Mouse (Mus musculus): Measurements from ENCODE around the gene Cdr1. TPM values are rescaled to one million over a fixed set of nuclear protein-coding genes. Genes with fewer than 3 reads are reported as not detected.

Gene Cdr1
- not detected in 2 replicates for polyA plus RNA-seq (2015; fragmentation: Nextera tagmentation; extraction: Ambion mirVana)

DNA sequence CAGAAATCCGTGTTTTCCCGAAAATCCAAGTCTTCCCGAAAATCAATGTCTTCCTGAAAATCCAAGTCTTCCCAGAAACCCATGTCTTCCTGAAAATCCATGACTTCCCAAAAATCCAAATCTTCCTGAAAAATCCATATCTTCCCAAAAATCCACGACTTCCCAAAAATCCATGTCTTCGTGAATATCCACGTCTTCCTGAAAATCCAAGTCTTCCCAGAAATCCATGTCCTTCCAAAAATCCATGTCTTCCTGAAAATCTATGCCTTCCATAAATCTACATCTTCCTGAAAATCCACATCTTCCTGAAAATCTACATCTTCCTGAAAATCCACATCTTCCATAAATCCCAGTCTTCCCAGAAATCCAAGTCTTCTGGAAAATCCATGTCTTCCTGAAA is at the start of gene Cdr1:
TSS of gene Cdr1 (minus strand) at position 101 of the 400 bp plus-strand sequence.
- H3K4me3 ChIP-seq: no peak within 1 kb of the TSS
- peaks cover 9% of the 10 kb centered on the region for H3K36me3 ChIP-seq
- H3K9ac ChIP-seq: no peak within 1 kb of the TSS
- H3K9me3 ChIP-seq: peaks cover 27% of the 10 kb centered on the region
- H3K27ac ChIP-seq (replicated peaks): no peak within 1 kb of the TSS
- no peak within 1 kb of the TSS for H3K4me2 ChIP-seq
- H3K4me1 ChIP-seq (replicated peaks): no peaks in the 10 kb centered on the region
- 93% methylated on average over 6 of the region's 6 CpGs for WGBS
- no peak for ATAC-seq (ENCODE audit: low read depth)
- no peaks in the 10 kb centered on the region for H3K27me3 ChIP-seq

DNA sequence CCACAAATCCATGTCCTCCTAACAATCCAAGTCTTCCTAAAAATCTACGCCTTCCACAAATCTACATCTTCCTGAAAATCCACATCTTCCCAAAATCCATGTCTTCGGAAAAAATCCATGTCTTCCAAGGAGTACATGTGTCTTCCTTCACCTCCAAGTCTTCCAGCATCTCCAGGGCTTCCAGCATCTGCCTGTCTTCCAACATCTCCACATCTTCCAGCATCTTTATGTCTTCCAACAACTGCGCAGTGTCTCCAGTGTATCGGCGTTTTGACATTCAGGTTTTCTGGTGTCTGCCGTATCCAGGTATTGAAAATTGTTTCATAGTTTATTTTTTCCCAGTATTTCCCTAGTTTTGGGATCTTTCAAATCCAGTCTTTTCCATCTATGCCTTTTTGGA is 511 bp upstream of the Cdr1 start:
- Histone ChIP-seq H3K27me3 (no peaks in the 10 kb centered on the region), H3K9me3 (peaks cover 27% of the 10 kb centered on the region), H3K9ac (no peak overlapping the region), H3K4me3 (no peak overlapping the region), H3K27ac (replicated peaks) (no peak overlapping the region), H3K4me2 (no peak overlapping the region), H3K36me3 (peaks cover 9% of the 10 kb centered on the region), H3K4me1 (replicated peaks) (no peaks in the 10 kb centered on the region)
- no peak for ATAC-seq (ENCODE audit: low read depth)
- WGBS: 95% methylated on average over 6 of the region's 6 CpGs

DNA sequence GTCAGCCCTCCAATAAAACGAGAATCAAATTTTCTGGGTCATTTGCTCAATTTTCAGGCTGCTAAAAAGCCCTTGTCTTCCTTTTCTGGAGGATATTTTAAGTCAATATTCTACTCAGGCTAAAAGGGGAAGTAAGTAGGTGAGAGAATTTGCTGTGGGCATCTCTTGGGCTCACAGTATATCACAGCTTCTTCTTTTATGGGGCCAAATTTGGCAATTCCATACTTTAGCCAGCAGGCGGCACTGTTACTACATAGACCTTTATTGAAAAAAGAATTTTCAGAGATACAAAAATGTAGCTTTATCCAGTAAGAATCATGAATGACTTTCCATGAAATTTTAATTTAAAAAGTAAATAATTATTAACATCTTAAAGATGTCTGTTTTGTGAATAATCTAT is 18.8 kb downstream of the Cdr1 start:
- H3K27me3 ChIP-seq: no peaks in the 10 kb centered on the region
- H3K27ac ChIP-seq (replicated peaks): no peak overlapping the region
- H3K9me3 ChIP-seq: no peaks in the 10 kb centered on the region
- no peak overlapping the region for H3K9ac ChIP-seq
- no peak overlapping the region for H3K4me2 ChIP-seq
- H3K4me3 ChIP-seq: no peak overlapping the region
- H3K36me3 ChIP-seq: no peaks in the 10 kb centered on the region
- WGBS: 38% methylated on average over 2 of the region's 2 CpGs
- no peak for ATAC-seq (ENCODE audit: low read depth)
- H3K4me1 ChIP-seq (replicated peaks): no peaks in the 10 kb centered on the region

DNA sequence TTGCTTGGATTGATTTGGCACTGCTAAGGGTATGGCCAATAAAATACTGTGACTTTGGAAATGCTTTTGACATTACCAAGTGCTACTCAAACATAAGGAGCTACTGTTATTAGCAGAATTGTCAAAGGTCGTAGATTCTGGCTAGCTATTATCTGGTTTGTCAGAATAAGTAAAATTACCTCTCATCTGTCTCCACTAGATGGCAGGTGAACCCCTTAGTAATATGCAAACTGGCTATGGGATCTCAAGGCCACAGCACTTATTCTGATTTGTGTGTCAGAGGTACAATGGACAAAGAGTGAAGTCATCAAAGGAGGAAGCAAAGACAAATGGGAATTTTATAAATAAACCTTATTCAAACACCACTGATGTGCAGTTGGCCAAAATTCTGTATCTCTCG is 24.1 kb downstream of the Cdr1 start:
- H3K9me3 ChIP-seq: no peaks in the 10 kb centered on the region
- no peaks in the 10 kb centered on the region for H3K36me3 ChIP-seq
- no peaks in the 10 kb centered on the region for H3K27me3 ChIP-seq
- no peak overlapping the region for H3K4me3 ChIP-seq
- no peak for ATAC-seq (ENCODE audit: low read depth)
- no peaks in the 10 kb centered on the region for H3K4me1 ChIP-seq (replicated peaks)
- no peak overlapping the region for H3K9ac ChIP-seq
- 70% methylated on average over 2 of the region's 2 CpGs for WGBS
- no peak overlapping the region for H3K27ac ChIP-seq (replicated peaks)
- H3K4me2 ChIP-seq: no peak overlapping the region

DNA sequence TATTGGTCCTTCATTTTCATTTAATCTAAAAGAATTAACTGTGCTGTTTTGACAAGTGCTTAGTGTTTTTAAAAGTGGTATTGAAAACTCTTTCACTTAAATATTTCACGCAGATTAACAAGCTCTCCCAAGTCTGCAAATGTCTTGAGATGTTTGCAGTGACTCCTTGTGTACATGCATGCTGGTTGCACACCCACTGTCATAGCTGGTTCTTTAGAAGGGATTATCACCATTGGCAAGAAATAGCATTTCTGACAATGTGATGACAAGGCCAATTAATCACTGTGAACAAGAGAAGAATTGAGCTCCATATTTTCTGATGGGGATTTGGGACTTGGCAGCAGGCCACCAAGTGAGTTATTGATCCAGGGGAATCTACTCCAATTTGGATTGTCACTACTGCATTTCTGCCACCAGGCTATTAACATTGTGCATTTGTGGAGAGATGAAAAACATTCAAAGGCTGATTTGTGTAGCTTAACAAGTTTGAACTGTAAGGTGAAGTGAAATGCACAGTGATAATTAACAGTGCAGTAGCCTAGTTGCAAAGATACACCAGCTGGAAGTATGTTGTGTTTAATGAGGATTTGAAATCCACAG is 30.6 kb downstream of the Cdr1 start:
- Histone ChIP-seq H3K4me3 (no peak overlapping the region), H3K4me1 (replicated peaks) (no peaks in the 10 kb centered on the region), H3K36me3 (no peaks in the 10 kb centered on the region), H3K9me3 (no peaks in the 10 kb centered on the region), H3K9ac (no peak overlapping the region), H3K27me3 (no peaks in the 10 kb centered on the region), H3K4me2 (no peak overlapping the region), H3K27ac (replicated peaks) (no peak overlapping the region)
- WGBS: 82% methylated on average over 1 of the region's 1 CpGs
- ATAC-seq (ENCODE audit: low read depth): no peak

DNA sequence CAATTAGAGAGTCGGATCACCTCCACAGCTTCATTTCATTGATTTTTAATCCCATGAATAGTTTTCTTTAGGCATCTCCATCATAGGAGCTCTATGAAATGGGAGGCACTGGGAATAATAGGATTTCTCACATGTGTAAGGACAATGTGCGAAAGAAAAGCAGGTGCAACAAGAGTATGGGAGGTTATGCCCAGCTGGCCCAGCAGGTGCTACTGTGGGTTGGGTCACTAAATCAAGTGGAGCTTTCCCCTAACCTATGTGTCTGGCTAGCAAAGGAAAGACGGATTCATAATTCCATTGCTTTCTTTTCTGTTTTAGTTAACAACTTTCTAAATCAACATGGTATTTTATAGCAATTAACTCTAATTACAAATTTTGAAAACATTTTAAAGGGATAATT is 31.1 kb downstream of the Cdr1 start:
- H3K27ac ChIP-seq (replicated peaks): no peak overlapping the region
- no peaks in the 10 kb centered on the region for H3K27me3 ChIP-seq
- H3K36me3 ChIP-seq: no peaks in the 10 kb centered on the region
- no peak overlapping the region for H3K4me3 ChIP-seq
- H3K9me3 ChIP-seq: no peaks in the 10 kb centered on the region
- no peak overlapping the region for H3K4me2 ChIP-seq
- WGBS: 83% methylated on average over 3 of the region's 3 CpGs
- no peak for ATAC-seq (ENCODE audit: low read depth)
- H3K9ac ChIP-seq: no peak overlapping the region
- no peaks in the 10 kb centered on the region for H3K4me1 ChIP-seq (replicated peaks)

DNA sequence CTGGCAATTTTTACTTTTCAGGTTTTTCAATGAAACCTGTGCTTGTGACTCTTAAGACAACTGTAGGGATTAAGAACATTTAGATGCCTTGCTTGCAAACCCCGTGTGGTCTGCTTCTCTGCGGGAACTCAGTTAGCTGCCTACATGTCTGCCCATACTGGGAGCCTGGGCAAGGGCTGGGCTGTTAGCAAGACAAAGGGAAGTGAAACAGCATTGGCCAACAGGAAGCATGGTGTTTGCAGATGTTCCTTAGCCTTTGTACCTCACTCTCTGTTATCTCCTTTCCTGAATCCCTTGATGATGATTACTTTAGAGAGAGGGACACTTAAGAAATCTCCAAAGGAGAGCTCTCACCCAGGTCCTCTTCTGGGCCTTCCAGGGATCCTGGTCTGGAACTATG is 38.8 kb downstream of the Cdr1 start:
- Histone ChIP-seq H3K4me1 (replicated peaks) (no peaks in the 10 kb centered on the region), H3K27me3 (no peaks in the 10 kb centered on the region), H3K4me3 (no peak overlapping the region), H3K27ac (replicated peaks) (no peak overlapping the region), H3K9ac (no peak overlapping the region), H3K4me2 (no peak overlapping the region), H3K9me3 (no peaks in the 10 kb centered on the region), H3K36me3 (no peaks in the 10 kb centered on the region)
- 33% methylated on average over 2 of the region's 2 CpGs for WGBS
- no peak for ATAC-seq (ENCODE audit: low read depth)

DNA sequence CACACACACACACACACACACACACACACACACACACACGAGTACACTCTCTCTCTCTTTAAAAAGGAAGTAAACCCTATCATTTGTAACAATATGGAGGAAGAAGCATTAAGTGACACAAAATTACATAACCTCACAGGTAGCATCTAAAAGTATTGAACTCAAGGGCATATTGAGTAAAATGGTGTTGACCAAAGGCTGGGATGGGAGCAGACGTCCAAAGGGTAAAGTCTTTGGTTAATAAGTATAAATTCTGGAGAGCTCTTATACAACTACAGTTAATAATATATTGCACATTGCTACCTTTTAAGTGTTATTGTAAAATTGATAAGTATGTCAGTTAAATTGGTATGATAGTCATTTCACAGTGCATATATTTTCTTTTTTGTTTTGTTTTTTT is 39.9 kb downstream of the Cdr1 start:
- no peaks in the 10 kb centered on the region for H3K36me3 ChIP-seq
- no peak overlapping the region for H3K4me2 ChIP-seq
- 83% methylated on average over 2 of the region's 2 CpGs for WGBS
- H3K27ac ChIP-seq (replicated peaks): no peak overlapping the region
- no peaks in the 10 kb centered on the region for H3K4me1 ChIP-seq (replicated peaks)
- H3K9ac ChIP-seq: no peak overlapping the region
- no peak overlapping the region for H3K4me3 ChIP-seq
- ATAC-seq (ENCODE audit: low read depth): no peak
- H3K9me3 ChIP-seq: no peaks in the 10 kb centered on the region
- H3K27me3 ChIP-seq: no peaks in the 10 kb centered on the region

DNA sequence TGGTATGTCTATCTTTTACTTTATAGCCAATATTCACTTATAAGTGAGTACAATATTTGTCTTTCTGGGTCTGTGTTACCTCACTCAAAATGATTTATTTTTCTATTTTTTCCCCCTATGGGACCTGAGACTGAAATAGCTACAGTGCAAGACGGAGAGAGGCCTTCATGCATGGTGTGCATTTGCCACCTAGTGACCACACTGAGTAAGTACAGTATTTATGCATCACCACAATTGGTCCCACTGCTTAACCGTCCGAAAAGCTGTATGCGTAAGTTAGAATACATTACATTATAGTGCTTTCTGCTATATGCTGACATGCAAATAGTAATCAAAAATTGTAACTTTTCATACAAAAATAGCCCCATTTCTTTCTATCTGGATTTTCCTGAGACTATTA is 50.8 kb downstream of the Cdr1 start:
- no peak for ATAC-seq (ENCODE audit: low read depth)
- H3K4me2 ChIP-seq: no peak overlapping the region
- no peak overlapping the region for H3K4me3 ChIP-seq
- H3K27me3 ChIP-seq: no peaks in the 10 kb centered on the region
- no peaks in the 10 kb centered on the region for H3K9me3 ChIP-seq
- no peaks in the 10 kb centered on the region for H3K36me3 ChIP-seq
- no peak overlapping the region for H3K27ac ChIP-seq (replicated peaks)
- WGBS: 72% methylated on average over 4 of the region's 4 CpGs
- H3K4me1 ChIP-seq (replicated peaks): no peaks in the 10 kb centered on the region
- no peak overlapping the region for H3K9ac ChIP-seq

Small RNAs within 50 kb of the gene (microRNA-seq; reads per million reads assigned to microRNA genes)
- gene Gm24396: not detected
